Mouse (Mus musculus): Measurements from ENCODE around the gene Mrpl58.

Mrpl58 gene

GRCm38 (mm10) chr11:115427482-115428331, 24.2 kb downstream of the Mrpl58 start:
- DNase-seq (ENCODE audit: low read depth, low spot score): peak; percentile 93

GRCm38 (mm10) chr11:115429307-115429706, 25.8 kb downstream of the Mrpl58 start:
- DNase-seq (ENCODE audit: low read depth, low spot score): no peak

- no peak for DNase-seq (ENCODE audit: low read depth, low spot score)
These were observed 27.0 kb downstream of the Mrpl58 start for GRCm38 (mm10) chr11:115430561-115430960.

- no peak for DNase-seq (ENCODE audit: low read depth, low spot score)
These were observed 29.3 kb downstream of the Mrpl58 start for GRCm38 (mm10) chr11:115432814-115433213.

- DNase-seq (ENCODE audit: low read depth, low spot score): no peak
These were observed 29.8 kb downstream of the Mrpl58 start for GRCm38 (mm10) chr11:115433342-115433741.

- peak; percentile 68 for DNase-seq (ENCODE audit: low read depth, low spot score)
These were observed 32.2 kb downstream of the Mrpl58 start for GRCm38 (mm10) chr11:115435596-115436337.

- no peak for DNase-seq (ENCODE audit: low read depth, low spot score)
These were observed 34.1 kb downstream of the Mrpl58 start for GRCm38 (mm10) chr11:115437571-115438122.

- no peak for DNase-seq (ENCODE audit: low read depth, low spot score)
These were observed 35.8 kb downstream of the Mrpl58 start for GRCm38 (mm10) chr11:115439326-115439725.

- peak; percentile 82 for DNase-seq (ENCODE audit: low read depth, low spot score)
These were observed 36.5 kb downstream of the Mrpl58 start, which contains the start of gene Trim80 for GRCm38 (mm10) chr11:115439906-115440595. Gene Trim80 (plus strand): TSS chr11:115440545.

GRCm38 (mm10) chr11:115441417-115441816, 37.9 kb downstream of the Mrpl58 start:
- DNase-seq (ENCODE audit: low read depth, low spot score): peak; percentile 72

GRCm38 (mm10) chr11:115446906-115447305, 43.4 kb downstream of the Mrpl58 start:
- no peak for DNase-seq (ENCODE audit: low read depth, low spot score)

GRCm38 (mm10) chr11:115447321-115447885, 43.9 kb downstream of the Mrpl58 start:
- DNase-seq (ENCODE audit: low read depth, low spot score): no peak

- DNase-seq (ENCODE audit: low read depth, low spot score): no peak
These were observed 44.5 kb downstream of the Mrpl58 start for GRCm38 (mm10) chr11:115448075-115448474.

- DNase-seq (ENCODE audit: low read depth, low spot score): no peak
These were observed 45.4 kb downstream of the Mrpl58 start for GRCm38 (mm10) chr11:115448998-115449397.

GRCm38 (mm10) chr11:115450176-115450575, 46.6 kb downstream of the Mrpl58 start:
- DNase-seq (ENCODE audit: low read depth, low spot score): no peak

GRCm38 (mm10) chr11:115451781-115452241, 48.3 kb downstream of the Mrpl58 start:
- DNase-seq (ENCODE audit: low read depth, low spot score): peak; percentile 82

- no peak for DNase-seq (ENCODE audit: low read depth, low spot score)
These were observed 48.8 kb downstream of the Mrpl58 start for GRCm38 (mm10) chr11:115452281-115452860.

- no peak for DNase-seq (ENCODE audit: low read depth, low spot score)
These were observed 49.8 kb downstream of the Mrpl58 start for GRCm38 (mm10) chr11:115453306-115453705.

GRCm38 (mm10) chr11:115454822-115455221, 51.3 kb downstream of the Mrpl58 start:
- peak; percentile 76 for DNase-seq (ENCODE audit: low read depth, low spot score)

GRCm38 (mm10) chr11:115455619-115456018, 52.1 kb downstream of the Mrpl58 start:
- peak; percentile 86 for DNase-seq (ENCODE audit: low read depth, low spot score)

GRCm38 (mm10) chr11:115456182-115456581, 52.6 kb downstream of the Mrpl58 start:
- DNase-seq (ENCODE audit: low read depth, low spot score): no peak

Data from R1 (cell line).